Mouse (Mus musculus): Measurements from ENCODE around the gene Slc38a3. TPM values are rescaled to one million over a fixed set of nuclear protein-coding genes. Genes with fewer than 3 reads are reported as not detected.

Slc38a3 gene
- polyA plus RNA-seq, 1 experiment from 2014 or later, result 10.6 TPM

- 89% methylated on average over 3 of the region's 3 CpGs for whole genome bisulfite sequencing
- Histone ChIP-seq H3K4me1 (peaks cover 86% of the 10 kb centered on the region), H3K4me3 (replicated peaks) (no peak overlapping the region), H3K4me2 (no peak overlapping the region), H3K9me3 (no peaks in the 10 kb centered on the region), H3K9ac (peak overlapping the region; percentile 17; the same call in 1 of the 2 replicates), H3K27ac (no peak overlapping the region), H3K36me3 (replicated peaks) (peaks cover 11% of the 10 kb centered on the region; the same call in 1 of the 2 replicates), H3K27me3 (peaks cover 51% of the 10 kb centered on the region)
- no peak for ATAC-seq (ENCODE audit: low FRiP score)
Observed at GRCm38 (mm10) chr9:107702606-107703185, 33.4 kb upstream of the Slc38a3 start.

GRCm38 (mm10) chr9:107701594-107701993 is 32.3 kb upstream of the Slc38a3 start:
- H3K36me3 ChIP-seq (replicated peaks), result peaks cover 11% of the 10 kb centered on the region; the same call in 1 of the 2 replicates
- WGBS, result 78% methylated on average over 12 of the region's 12 CpGs
- H3K9me3 ChIP-seq, result no peaks in the 10 kb centered on the region
- H3K9ac ChIP-seq, result no peak overlapping the region
- H3K27me3 ChIP-seq, result peaks cover 44% of the 10 kb centered on the region
- H3K4me2 ChIP-seq, result no peak overlapping the region
- H3K4me3 ChIP-seq (replicated peaks), result no peak overlapping the region
- no peak for ATAC-seq (ENCODE audit: low FRiP score)
- peaks cover 86% of the 10 kb centered on the region for H3K4me1 ChIP-seq
- no peak overlapping the region for H3K27ac ChIP-seq

GRCm38 (mm10) chr9:107700114-107700571 is 30.8 kb upstream of the Slc38a3 start:
- no peak overlapping the region for H3K4me3 ChIP-seq (replicated peaks)
- no peak for ATAC-seq (ENCODE audit: low FRiP score)
- H3K4me2 ChIP-seq, result no peak overlapping the region
- no peaks in the 10 kb centered on the region for H3K9me3 ChIP-seq
- peaks cover 38% of the 10 kb centered on the region for H3K27me3 ChIP-seq
- peak overlapping the region; percentile 2; the same call in 1 of the 2 replicates for H3K9ac ChIP-seq
- 27% methylated on average over 6 of the region's 6 CpGs for WGBS
- H3K27ac ChIP-seq, result no peak overlapping the region
- peaks cover 11% of the 10 kb centered on the region; the same call in 1 of the 2 replicates for H3K36me3 ChIP-seq (replicated peaks)
- H3K4me1 ChIP-seq, result peaks cover 86% of the 10 kb centered on the region

DNA sequence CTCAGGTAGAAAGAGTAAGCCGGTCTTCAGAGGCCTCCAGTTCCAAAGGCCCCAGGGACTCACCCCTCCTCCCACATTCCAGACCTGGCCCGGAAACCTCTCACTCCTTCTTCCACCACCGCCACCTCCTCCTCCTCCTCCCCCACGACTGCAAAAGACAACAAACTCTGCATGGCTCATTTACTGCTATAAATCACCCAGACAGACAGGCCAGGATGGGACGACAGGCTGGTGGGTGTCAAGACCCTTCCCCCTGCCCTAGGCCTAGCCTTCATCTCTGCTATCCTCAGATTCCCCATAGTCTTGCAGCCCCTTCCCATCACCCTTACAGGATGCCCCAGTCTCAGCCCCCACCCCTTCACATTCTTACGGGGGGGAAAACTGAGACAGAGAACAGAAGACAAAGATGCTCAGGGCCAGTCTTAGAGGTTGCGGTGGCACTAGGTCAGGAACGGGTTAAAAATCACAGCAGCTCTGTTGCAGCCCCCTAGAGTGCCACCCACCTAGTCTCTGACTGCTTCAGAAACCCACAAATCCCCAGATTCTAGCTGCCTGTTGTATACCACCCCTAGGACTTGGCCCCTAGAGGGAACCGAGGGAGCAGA is 30.1 kb upstream of the Slc38a3 start:
- H3K9ac ChIP-seq, result no peak overlapping the region
- ATAC-seq (ENCODE audit: low FRiP score), result no peak

GRCm38 (mm10) chr9:107698611-107699190 is 29.4 kb upstream of the Slc38a3 start:
- Histone ChIP-seq H3K27ac (peak overlapping the region; percentile 42; the same call in 1 of the 2 replicates), H3K4me1 (peaks cover 86% of the 10 kb centered on the region), H3K4me2 (peak overlapping the region; percentile 31), H3K9me3 (no peaks in the 10 kb centered on the region), H3K27me3 (peaks cover 32% of the 10 kb centered on the region), H3K36me3 (replicated peaks) (0 out of 2 replicates have a peak, but pooled peaks cover 8% of the 10 kb centered on the region), H3K9ac (no peak overlapping the region), H3K4me3 (replicated peaks) (0 out of 2 replicates have a peak overlapping the region, but pooled peaks have one; percentile 5)
- ATAC-seq (ENCODE audit: low FRiP score), result peak; percentile 18; the same call in 1 of the 2 replicates
- 10% methylated on average over 14 of the region's 14 CpGs for WGBS

More for the DNA sequence above, 30.1 kb upstream of the Slc38a3 start:
- WGBS, result 3% methylated on average over 9 of the region's 9 CpGs
- Histone ChIP-seq H3K4me3 (replicated peaks) (no peak overlapping the region), H3K36me3 (replicated peaks) (0 out of 2 replicates have a peak, but pooled peaks cover 8% of the 10 kb centered on the region), H3K4me1 (peaks cover 85% of the 10 kb centered on the region), H3K4me2 (peak overlapping the region; percentile 26), H3K27ac (no peak overlapping the region), H3K27me3 (peaks cover 36% of the 10 kb centered on the region), H3K9me3 (no peaks in the 10 kb centered on the region)

- peak overlapping the region; percentile 42; the same call in 1 of the 2 replicates for H3K27ac ChIP-seq
Observed at GRCm38 (mm10) chr9:107697811-107698521, 28.6 kb upstream of the Slc38a3 start.

GRCm38 (mm10) chr9:107696845-107697610 is 27.7 kb upstream of the Slc38a3 start:
- Histone ChIP-seq H3K27ac (0 out of 2 replicates have a peak overlapping the region, but pooled peaks have one; percentile 11), H3K27me3 (peaks cover 23% of the 10 kb centered on the region), H3K4me2 (peak overlapping the region; percentile 31), H3K9me3 (no peaks in the 10 kb centered on the region), H3K4me1 (peaks cover 87% of the 10 kb centered on the region), H3K36me3 (replicated peaks) (0 out of 2 replicates have a peak, but pooled peaks cover 5% of the 10 kb centered on the region), H3K4me3 (replicated peaks) (no peak overlapping the region), H3K9ac (no peak overlapping the region)
- 13% methylated on average over 9 of the region's 9 CpGs for WGBS
- no peak for ATAC-seq (ENCODE audit: low FRiP score)

More at GRCm38 (mm10) chr9:107697811-107698521, 28.6 kb upstream of the Slc38a3 start:
- Histone ChIP-seq H3K9me3 (no peaks in the 10 kb centered on the region), H3K27me3 (peaks cover 29% of the 10 kb centered on the region), H3K4me1 (peaks cover 93% of the 10 kb centered on the region), H3K4me3 (replicated peaks) (0 out of 2 replicates have a peak overlapping the region, but pooled peaks have one; percentile 5), H3K9ac (0 out of 2 replicates have a peak overlapping the region, but pooled peaks have one; percentile 14), H3K36me3 (replicated peaks) (0 out of 2 replicates have a peak, but pooled peaks cover 8% of the 10 kb centered on the region), H3K4me2 (peak overlapping the region; percentile 31)
- WGBS, result 5% methylated on average over 14 of the region's 14 CpGs
- ATAC-seq (ENCODE audit: low FRiP score), result peak; percentile 39; the same call in 1 of the 2 replicates

DNA sequence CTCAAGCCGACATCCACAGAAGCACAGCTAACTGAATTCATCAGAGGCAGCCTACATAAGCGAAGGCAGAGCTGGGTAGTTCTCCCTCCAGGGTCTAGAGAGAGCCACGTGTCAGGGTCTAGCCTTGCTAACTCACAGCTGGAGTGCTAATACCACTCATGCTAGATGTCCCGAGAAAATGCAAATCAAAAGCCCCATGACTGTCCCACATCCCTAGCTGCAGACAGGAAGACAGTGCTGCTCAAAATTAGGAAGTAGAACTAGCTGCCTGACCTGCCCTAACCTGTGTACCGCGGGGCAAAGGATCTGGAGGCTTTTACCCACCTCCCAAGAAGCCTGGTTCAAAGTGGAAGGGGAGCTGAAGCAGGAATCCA is 26.8 kb upstream of the Slc38a3 start:
- H3K4me1 ChIP-seq, result peaks cover 77% of the 10 kb centered on the region
- no peak overlapping the region for H3K4me3 ChIP-seq (replicated peaks)
- peaks cover 23% of the 10 kb centered on the region for H3K27me3 ChIP-seq
- no peak overlapping the region for H3K4me2 ChIP-seq
- no peak overlapping the region for H3K27ac ChIP-seq
- 42% methylated on average over 6 of the region's 6 CpGs for WGBS
- no peak overlapping the region for H3K9ac ChIP-seq
- no peaks in the 10 kb centered on the region for H3K9me3 ChIP-seq
- no peak for ATAC-seq (ENCODE audit: low FRiP score)
- H3K36me3 ChIP-seq (replicated peaks), result peaks cover 14% of the 10 kb centered on the region; the same call in 1 of the 2 replicates

DNA sequence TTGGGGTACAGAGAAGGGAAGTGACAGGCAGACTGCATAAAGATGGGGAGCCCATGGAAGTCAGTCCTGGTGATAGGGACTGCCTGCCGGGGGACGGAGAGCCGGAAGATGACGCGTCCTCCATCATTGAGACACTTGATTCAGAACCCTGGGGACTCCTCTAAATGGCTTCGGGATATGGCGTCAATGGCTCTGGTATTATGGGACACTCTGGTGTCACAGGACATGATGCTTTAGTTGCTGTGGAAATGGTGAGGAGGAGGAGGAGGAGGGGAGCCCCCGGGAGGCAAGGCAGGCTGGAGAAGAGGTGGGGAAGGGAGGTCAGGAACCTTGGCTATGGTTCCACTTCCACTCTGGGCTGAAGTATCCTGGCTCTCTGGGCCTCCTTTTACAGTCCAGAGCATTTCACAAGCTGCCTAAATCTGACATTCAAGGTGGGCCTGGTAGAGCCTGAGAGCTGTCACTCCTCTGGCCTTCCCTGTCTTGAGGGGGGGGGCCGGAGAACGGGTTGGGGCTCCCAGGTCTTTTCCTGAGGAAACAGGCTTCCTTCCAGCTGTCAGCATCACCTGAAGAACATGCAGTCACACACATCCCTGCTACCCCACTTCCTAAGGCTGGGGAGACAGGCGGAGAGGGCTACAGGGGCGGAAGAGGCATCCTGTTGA is 26.2 kb upstream of the Slc38a3 start:
- H3K4me3 ChIP-seq (replicated peaks), result no peak overlapping the region
- ATAC-seq (ENCODE audit: low FRiP score), result no peak
- H3K9me3 ChIP-seq, result no peaks in the 10 kb centered on the region
- 91% methylated on average over 12 of the region's 12 CpGs for WGBS
- peaks cover 72% of the 10 kb centered on the region for H3K4me1 ChIP-seq
- peaks cover 18% of the 10 kb centered on the region for H3K27me3 ChIP-seq
- no peak overlapping the region for H3K4me2 ChIP-seq
- H3K27ac ChIP-seq, result no peak overlapping the region
- peaks cover 19% of the 10 kb centered on the region; the same call in 1 of the 2 replicates for H3K36me3 ChIP-seq (replicated peaks)
- no peak overlapping the region for H3K9ac ChIP-seq

DNA sequence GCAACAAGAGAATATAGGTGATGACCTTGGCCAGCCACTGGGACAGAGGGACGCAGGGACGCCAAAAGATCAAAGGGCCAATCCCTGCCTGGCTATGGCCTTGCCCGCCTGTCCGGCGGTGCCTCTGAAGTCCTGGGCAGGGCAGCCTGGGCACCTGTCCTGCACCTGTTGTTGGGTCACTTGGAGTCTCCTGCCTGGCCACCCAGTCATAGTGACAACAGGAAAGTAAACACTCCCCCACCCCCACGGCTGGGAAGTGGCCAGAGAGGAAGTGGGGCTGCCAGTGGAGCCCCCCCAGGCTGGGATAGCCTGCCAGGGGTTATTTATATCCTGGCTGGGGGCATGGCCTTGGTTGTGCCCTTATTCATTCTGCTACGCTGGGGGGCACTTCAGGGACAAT is 25.3 kb upstream of the Slc38a3 start:
- Histone ChIP-seq H3K27me3 (0 out of 2 replicates have a peak, but pooled peaks cover 12% of the 10 kb centered on the region), H3K9me3 (no peaks in the 10 kb centered on the region), H3K9ac (no peak overlapping the region), H3K4me2 (no peak overlapping the region), H3K36me3 (replicated peaks) (peaks cover 27% of the 10 kb centered on the region; the same call in 1 of the 2 replicates), H3K4me1 (peaks cover 63% of the 10 kb centered on the region), H3K27ac (no peak overlapping the region), H3K4me3 (replicated peaks) (no peak overlapping the region)
- ATAC-seq (ENCODE audit: low FRiP score), result no peak
- whole genome bisulfite sequencing, result 74% methylated on average over 7 of the region's 7 CpGs

All from forebrain, embryonic 12.5 days (tissue).